Mouse (Mus musculus) bone marrow, adult 2 months (tissue): ENCODE measurements at regions not wholly inside any gene's neighbourhood (a gene's known extent, or its start where the extent isn't known, plus 50 kb on each side); places are given as distances from the start of the nearest gene placed in this dataset.

Experiments used
- CTCF ChIP-seq: fragments of 200-500 bp; IDR thresholded peaks from 2 replicates; pipeline ENCODE4 v1.5.1; 2011; ENCODE audit warnings: low read length, control low read depth; ENCODE audit not compliant: control insufficient read depth, insufficient read depth
- POLR2A ChIP-seq: fragments of 200-500 bp; IDR thresholded peaks from 2 replicates; pipeline ENCODE4 v1.6.1; 2011; ENCODE audit warnings: low read depth, mild to moderate bottlenecking, control low read depth, low read length, borderline replicate concordance; ENCODE audit not compliant: control insufficient read depth

- TF ChIP-seq CTCF = no peak
- TF ChIP-seq POLR2A = no peak
These were observed 96.1 kb downstream of the 1700001O22Rik start for GRCm38 (mm10) chr2:30707099-30708000.
